Mouse (Mus musculus) MN1 (cell line): ENCODE measurements at regions not wholly inside any gene's neighbourhood (a gene's known extent, or its start where the extent isn't known, plus 50 kb on each side); places are given as distances from the start of the nearest gene placed in this dataset.

Source experiments
- DNase-seq: peaks from one replicate; pipeline ENCODE4 v3.0.0-alpha.2; 2016; ENCODE audit warnings: low spot score

DNA sequence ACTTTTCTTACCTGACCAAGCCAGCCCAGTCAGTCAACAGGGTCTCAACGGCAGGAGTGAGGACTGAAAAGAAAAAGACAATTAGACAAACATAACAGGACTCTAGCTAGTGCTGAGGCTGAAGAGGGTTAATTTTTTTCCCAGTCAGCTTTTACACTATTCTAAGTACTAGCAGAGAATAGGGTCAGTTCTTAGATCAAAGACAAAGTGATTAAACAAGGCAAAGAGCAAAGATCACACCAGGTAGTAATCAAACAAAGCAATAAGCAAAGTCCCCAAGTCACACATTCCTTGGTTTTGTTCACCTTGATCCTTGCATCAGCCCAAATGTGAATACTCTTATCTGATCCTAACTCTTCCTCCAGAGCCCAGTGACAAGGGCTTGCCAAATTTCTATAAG is 267.8 kb upstream of the Tsc22d2 start:
- no peak for DNase-seq

DNA sequence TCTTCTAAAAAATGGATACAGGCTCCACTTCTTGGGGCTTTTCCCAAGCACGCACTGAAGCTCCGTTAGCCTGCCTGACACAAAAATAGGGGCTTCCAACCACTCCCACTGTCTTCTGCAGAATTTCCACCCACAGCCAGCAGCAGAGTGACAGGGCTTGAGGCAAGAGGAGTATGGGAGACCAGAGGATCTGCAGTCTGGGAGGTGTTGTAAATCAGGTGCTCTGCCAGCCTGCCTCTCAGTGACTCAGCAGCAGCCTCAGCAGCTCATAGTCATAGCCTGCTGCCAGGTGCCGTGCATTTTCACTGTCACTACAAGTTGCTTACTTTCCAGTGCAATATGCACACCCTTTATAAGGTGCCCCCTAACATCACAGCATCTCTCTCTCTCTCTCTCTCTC is 261.4 kb upstream of the Tsc22d2 start:
- DNase-seq = no peak

GRCm38 (mm10) chr3:58153874-58154756 is 260.4 kb upstream of the Tsc22d2 start:
- DNase-seq = no peak

DNA sequence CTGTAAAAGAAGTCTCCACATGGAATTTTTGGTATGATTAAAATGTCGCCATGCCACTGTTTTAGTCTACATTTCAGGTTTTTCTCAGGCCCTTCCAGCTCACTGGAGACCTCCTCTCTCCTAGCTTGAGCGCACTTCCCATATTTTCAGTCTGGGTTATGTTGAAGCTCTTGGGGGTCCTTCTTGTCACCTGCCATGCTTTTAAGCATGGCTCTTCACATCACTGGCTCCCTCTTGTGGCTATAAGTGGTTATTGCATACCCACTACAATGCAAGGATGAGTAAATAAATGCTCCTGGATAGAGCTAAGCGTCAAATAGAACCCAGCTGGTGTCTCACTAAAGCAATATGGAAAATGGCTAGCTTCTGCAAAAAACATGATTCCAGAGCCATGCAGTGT is 255.1 kb upstream of the Tsc22d2 start:
- DNase-seq = no peak

- DNase-seq = no peak
Measured at GRCm38 (mm10) chr3:58162238-58162637, 252.3 kb upstream of the Tsc22d2 start.

DNA sequence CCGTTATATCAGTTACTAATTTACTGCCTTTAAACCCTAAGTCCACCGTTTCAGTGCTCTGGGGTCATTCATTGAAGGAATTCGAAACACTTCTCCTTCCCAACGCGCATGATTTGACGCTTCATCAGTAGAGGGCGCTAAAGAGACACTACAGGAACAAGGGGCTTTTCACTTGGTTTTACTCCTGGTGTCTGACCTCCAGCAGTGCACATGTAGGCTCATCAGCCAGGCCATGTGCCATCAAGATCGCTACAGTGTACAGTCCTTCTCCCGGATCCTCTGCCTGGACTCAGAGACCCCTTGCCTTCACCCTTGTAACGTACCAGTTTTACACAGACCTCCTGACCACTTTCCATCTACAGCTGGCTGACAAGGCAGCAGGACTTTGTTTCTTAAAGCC is 250.7 kb upstream of the Tsc22d2 start:
- DNase-seq = peak; percentile 57

GRCm38 (mm10) chr3:58166628-58167027 is 247.9 kb upstream of the Tsc22d2 start:
- DNase-seq = no peak

- DNase-seq = no peak
Measured at GRCm38 (mm10) chr3:58167121-58167520, 247.4 kb upstream of the Tsc22d2 start.

DNA sequence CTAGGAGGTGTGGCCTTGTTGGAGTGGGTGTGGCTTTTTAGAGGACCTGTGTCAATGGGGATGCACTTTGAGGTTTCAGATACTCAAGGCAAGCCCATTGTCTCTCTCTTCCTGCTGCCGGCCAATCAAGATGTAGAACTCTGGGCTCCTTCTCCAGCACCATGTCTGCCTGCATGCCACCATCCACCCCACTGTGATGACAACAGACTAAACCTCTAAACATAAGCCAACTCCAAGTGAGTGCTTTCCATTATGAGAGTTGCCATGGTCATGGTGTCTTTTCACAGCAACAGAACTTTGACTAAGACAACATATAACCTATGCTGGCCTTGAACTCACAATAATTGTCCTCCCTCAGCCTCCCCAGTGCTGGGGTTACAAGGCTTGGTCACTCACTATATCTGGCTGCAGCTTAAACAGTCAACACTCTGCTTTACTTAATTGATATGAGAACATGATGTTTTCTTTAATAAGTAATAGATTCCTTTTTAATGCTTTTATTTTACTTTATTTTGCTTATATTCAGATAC is 246.7 kb upstream of the Tsc22d2 start:
- DNase-seq = no peak

GRCm38 (mm10) chr3:58168522-58169185 is 245.9 kb upstream of the Tsc22d2 start:
- DNase-seq = no peak

DNA sequence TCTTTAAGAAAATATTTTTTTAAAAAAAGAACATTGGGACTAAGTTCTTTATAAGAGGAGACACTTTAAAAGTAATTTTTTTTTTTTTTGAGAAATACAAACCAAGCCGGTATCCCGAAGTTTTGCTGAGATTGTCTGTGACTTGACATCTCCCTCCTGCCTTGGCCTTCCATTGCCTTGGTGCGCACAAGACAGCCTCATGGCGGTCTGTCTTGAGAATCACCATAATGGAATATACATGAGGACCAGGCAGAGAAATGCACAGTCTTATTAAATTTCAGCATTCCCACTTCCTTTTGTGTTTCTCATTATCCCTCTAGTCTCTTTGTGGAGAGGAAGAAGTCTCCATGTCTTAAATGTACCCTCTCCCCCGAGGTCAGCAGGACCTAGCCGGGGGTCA is 244.7 kb upstream of the Tsc22d2 start:
- no peak for DNase-seq

DNA sequence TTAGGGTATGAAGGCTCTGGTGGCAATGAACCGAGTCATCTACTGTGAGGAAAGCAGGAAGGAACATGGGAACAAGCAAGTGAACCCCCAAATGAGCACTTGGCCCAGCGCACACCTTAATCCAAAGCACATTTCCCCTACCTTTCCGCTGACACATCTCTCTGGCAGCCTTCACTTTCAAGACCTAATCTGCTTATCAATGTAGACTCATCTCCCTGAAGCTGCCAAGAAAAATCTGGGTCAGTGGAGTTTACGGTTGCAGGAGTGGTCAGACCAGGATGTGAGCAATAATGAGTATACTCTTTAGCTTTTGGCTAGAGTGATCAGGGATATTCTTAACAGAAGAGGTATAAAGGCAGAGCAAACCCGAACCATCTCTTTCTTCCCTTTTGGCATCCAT is 242.4 kb upstream of the Tsc22d2 start:
- no peak for DNase-seq

GRCm38 (mm10) chr3:58173821-58174220 is 240.7 kb upstream of the Tsc22d2 start:
- DNase-seq = no peak

- DNase-seq = no peak
Measured at GRCm38 (mm10) chr3:58181715-58182114, 232.8 kb upstream of the Tsc22d2 start.

- DNase-seq = no peak
Measured at GRCm38 (mm10) chr3:58182299-58182698, 232.2 kb upstream of the Tsc22d2 start.

DNA sequence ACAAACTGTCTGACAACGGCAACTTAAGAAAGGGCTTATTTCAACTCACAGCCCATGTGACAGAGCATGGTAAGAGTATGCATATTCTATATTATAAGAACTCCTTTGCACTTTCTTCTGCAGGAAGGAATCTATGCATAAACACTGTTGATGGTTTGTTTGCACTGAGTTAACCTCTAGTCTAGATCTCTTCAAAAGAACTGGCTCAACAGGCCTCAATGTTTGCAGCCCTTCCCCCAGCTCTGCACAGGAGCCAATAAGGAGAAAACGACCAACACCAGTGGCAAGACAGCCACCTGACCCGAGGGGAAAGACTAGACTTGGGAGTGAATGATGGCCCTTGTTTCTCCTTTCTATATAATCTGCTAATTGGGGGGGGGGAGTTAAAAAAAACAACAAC is 231.2 kb upstream of the Tsc22d2 start:
- DNase-seq = no peak

DNA sequence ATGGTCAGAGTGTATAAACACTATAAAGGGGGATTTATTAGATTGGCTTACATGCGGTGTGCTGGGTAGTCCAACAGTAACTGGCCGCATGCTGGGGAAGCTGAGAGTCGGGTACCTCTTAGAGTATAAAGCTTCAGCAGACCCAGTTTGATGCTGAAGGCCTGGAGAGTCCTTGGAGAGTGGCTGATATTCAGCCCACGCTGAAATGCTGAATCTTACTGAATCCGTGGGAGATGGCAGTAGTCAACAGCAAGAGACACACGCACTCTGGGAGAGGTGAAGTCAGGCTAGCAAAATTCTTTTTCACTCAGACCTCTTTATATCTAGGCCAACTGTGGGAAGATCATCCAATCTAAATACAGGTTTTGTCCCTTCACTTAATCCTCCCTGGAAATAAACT is 214.1 kb upstream of the Tsc22d2 start:
- no peak for DNase-seq

- DNase-seq = no peak
Measured at GRCm38 (mm10) chr3:58202816-58203215, 211.7 kb upstream of the Tsc22d2 start.

DNA sequence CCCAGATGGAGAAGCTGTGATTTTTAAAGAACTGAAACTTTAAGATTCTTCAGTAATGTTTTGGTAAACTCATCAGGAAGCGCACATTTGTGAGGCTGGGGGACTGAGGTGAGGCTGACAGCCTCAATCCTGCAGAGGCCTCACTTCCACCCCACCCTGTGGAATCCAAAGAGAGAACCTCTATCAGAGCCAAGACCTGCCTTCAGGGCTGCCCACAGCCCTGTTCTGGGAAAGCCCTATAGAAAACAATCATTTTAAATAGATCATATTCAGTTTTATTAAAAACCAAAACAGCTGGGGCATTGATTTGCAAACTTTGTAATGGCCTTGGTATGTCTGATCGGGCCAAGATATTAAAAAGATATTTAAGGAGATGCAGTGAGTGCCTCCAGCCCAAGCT is 210.7 kb upstream of the Tsc22d2 start:
- DNase-seq = no peak

- DNase-seq = no peak
Measured at GRCm38 (mm10) chr3:58205526-58205925, 209.0 kb upstream of the Tsc22d2 start.

GRCm38 (mm10) chr3:58206776-58207398 is 207.6 kb upstream of the Tsc22d2 start:
- DNase-seq = no peak

DNA sequence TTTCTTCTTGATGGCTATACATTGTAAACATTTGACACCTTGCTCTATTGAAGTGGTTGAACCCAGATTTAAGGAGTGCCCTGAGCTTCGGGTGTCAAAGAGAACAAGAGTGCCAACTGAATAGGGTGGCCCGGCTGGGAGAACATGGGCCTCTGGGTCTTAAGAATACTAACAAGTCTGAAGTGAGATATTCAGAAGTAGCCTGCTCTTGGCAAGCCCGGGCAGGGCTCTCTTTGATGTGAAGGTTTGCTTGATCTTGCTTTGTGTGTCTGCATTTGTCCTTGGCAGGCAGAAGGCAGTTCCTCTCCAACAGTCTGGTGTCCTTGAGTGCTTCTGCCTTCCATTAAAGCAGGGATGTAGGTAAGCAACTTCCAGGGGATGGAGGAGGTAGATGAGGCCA is 203.5 kb upstream of the Tsc22d2 start:
- no peak for DNase-seq

DNA sequence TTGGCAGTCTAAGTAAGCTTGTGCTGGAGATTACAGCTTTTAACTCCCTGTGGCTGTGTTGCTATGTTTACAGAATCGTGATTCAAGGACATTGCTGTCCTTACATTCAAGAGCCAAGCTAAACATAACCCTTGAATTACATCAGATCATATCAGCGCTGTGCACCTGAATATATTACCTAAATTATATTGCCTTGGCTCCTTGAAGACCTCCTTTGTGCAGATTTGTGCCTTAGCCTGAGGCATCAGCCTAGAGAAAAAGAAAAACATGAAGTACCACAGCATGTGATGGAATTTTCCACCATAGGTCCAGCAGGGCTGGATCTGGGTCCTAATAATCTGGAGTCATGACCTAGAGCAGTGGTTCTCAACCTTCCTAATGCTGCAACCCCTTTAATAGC is 189.8 kb upstream of the Tsc22d2 start:
- DNase-seq = no peak
